Mouse (Mus musculus): ENCODE results near the gene Arfgap3. TPM values are rescaled to one million over a fixed set of nuclear protein-coding genes. Genes with fewer than 3 reads are reported as not detected.
"Not testable (repeated sequence)": the region's sequence is repeated elsewhere in the genome, so short reads cannot be mapped to it uniquely, and the experiment has no call there.

Arfgap3 gene
- total and polyA plus RNA-seq, 2 experiments from 2014 or later: 22.4 to 86.9 TPM

DNA sequence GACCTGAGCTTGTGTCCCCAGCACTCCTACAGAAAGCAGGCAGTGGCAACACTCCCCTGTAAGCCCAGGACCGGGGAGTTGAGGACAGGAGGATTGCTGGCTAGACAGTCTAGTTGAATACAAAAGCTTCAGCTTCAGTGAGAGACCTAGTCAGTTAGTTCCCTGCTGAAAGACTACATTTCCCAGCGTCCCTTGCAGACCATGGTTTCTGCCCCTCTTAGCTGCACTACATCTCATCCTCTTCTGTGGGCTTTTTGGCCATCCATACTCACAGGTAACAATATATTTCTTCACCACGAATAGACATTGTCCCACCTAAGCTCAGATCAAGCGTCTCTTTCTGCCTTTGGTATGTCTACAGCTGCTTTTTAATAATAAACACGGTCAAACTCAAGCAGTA is 67.7 kb downstream of the Arfgap3 start:
- H3K9ac ChIP-seq (replicated peaks; ENCODE audit: low read depth, low read length): no peak overlapping the region
- 75% methylated on average over 5 of the region's 5 CpGs for WGBS
- H3K9me3 ChIP-seq (replicated peaks; ENCODE audit: control insufficient read depth, low read length): peaks cover 6% of the 10 kb centered on the region; the same call in 1 of the 2 replicates
- H3K4me3 ChIP-seq (ENCODE audit: low read depth, low read length): no peak overlapping the region
- no peaks in the 10 kb centered on the region for H3K36me3 ChIP-seq (replicated peaks; ENCODE audit: control insufficient read depth, insufficient read depth, low read length)
- H3K4me2 ChIP-seq (ENCODE audit: low read depth, low read length): no peak overlapping the region
- no peaks in the 10 kb centered on the region for H3K4me1 ChIP-seq (ENCODE audit: control insufficient read depth, insufficient read depth)
- TF ChIP-seq EP300 (IDR thresholded peaks at IDR 0.05; ENCODE audit: low read depth): no peak
- no peak for TF ChIP-seq CTCF (IDR thresholded peaks at IDR 0.05; ENCODE audit: low read depth)
- no peak for DNase-seq (ENCODE audit: low spot score)
- no peak for ATAC-seq (ENCODE audit: insufficient read depth, low read depth)
- H3K27me3 ChIP-seq (ENCODE audit: control insufficient read depth, insufficient read depth, low read length): no peaks in the 10 kb centered on the region
- H3K27ac ChIP-seq (ENCODE audit: low read depth): no peak overlapping the region

DNA sequence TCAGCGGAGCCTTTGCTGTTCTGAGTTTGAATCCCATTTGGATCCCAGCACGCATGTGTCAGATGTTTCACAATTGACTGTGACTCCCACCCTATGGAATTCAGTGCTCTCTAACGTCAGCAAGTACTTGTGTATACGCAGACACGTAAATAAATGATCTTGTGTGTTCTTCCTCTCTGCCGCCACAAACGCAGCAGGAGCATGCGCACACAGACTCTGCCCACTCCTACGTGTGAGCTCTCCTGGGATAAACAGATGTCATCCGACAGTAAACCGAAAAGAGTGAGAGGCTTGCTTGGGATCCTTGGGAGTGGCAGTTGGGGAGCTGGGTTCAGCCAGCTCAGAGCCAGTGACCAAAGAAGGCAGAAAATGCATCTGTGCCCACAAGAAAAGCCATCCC is 68.7 kb downstream of the Arfgap3 start:
- Histone ChIP-seq H3K4me1 (ENCODE audit: control insufficient read depth, insufficient read depth) (no peaks in the 10 kb centered on the region), H3K27me3 (ENCODE audit: control insufficient read depth, insufficient read depth, low read length) (no peaks in the 10 kb centered on the region), H3K36me3 (replicated peaks; ENCODE audit: control insufficient read depth, insufficient read depth, low read length) (no peaks in the 10 kb centered on the region), H3K27ac (ENCODE audit: low read depth) (no peak overlapping the region), H3K4me2 (ENCODE audit: low read depth, low read length) (no peak overlapping the region), H3K9me3 (replicated peaks; ENCODE audit: control insufficient read depth, low read length) (no peaks in the 10 kb centered on the region), H3K9ac (replicated peaks; ENCODE audit: low read depth, low read length) (no peak overlapping the region), H3K4me3 (ENCODE audit: low read depth, low read length) (no peak overlapping the region)
- TF ChIP-seq EP300 (IDR thresholded peaks at IDR 0.05; ENCODE audit: low read depth) (no peak), CTCF (IDR thresholded peaks at IDR 0.05; ENCODE audit: low read depth) (no peak)
- WGBS: 63% methylated on average over 11 of the region's 11 CpGs
- DNase-seq (ENCODE audit: low spot score) (no peak), ATAC-seq (ENCODE audit: insufficient read depth, low read depth) (no peak)

DNA sequence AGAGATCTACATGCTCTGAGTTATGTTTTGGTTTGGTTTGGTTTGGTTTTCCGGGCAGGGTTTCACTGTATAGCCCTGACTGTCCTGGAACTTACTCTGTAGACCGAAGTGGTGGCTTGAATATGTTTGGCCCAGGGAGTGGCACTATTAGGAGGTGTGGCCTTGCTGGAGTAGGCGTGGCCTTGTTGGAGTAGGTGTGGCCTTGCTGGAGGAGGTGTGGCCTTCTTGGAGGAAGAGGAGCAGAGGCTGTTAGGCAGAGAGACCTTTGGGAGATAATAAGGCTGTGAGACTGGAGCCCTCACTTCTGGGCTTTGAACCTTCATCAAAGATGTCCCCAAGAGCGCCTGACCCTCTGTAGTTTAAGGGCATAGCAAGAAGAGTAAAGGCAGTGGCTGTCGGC is 71.5 kb downstream of the Arfgap3 start:
- DNase-seq (ENCODE audit: low spot score) (no peak), ATAC-seq (ENCODE audit: insufficient read depth, low read depth) (no peak)
- TF ChIP-seq CTCF (IDR thresholded peaks at IDR 0.05; ENCODE audit: low read depth): no peak
- no peak for TF ChIP-seq EP300 (IDR thresholded peaks at IDR 0.05; ENCODE audit: low read depth)
- Histone ChIP-seq H3K4me2 (ENCODE audit: low read depth, low read length) (no peak overlapping the region), H3K9ac (replicated peaks; ENCODE audit: low read depth, low read length) (no peak overlapping the region), H3K36me3 (replicated peaks; ENCODE audit: control insufficient read depth, insufficient read depth, low read length) (no peaks in the 10 kb centered on the region), H3K27me3 (ENCODE audit: control insufficient read depth, insufficient read depth, low read length) (no peaks in the 10 kb centered on the region), H3K9me3 (replicated peaks; ENCODE audit: control insufficient read depth, low read length) (no peaks in the 10 kb centered on the region), H3K27ac (ENCODE audit: low read depth) (no peak overlapping the region), H3K4me1 (ENCODE audit: control insufficient read depth, insufficient read depth) (no peaks in the 10 kb centered on the region), H3K4me3 (ENCODE audit: low read depth, low read length) (no peak overlapping the region)
- whole genome bisulfite sequencing: 76% methylated on average over 5 of the region's 5 CpGs

DNA sequence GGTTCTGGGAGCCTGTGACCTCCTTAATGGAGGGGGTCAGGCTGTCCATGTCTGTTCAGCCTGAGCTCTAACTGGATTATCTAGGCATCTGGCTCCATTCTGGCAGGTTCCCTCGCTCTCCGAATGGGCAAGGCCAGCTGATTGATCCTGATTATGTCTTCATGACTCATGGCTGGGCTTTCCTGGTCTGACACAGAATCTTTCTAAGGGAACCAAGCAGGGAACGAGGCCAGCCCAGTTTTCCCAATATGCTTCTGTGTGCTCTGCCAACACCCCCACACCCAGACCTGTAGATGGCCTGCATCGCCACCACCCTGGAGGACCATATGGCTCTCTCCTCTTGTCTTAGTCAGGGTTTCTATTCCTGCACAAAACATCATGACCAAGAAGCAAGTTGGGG is 72.6 kb downstream of the Arfgap3 start:
- 88% methylated on average over 4 of the region's 4 CpGs for WGBS
- H3K36me3 ChIP-seq (replicated peaks; ENCODE audit: control insufficient read depth, insufficient read depth, low read length): no peaks in the 10 kb centered on the region
- DNase-seq (ENCODE audit: low spot score): no peak
- no peak overlapping the region for H3K9ac ChIP-seq (replicated peaks; ENCODE audit: low read depth, low read length)
- TF ChIP-seq CTCF (IDR thresholded peaks at IDR 0.05; ENCODE audit: low read depth): no peak
- TF ChIP-seq EP300 (IDR thresholded peaks at IDR 0.05; ENCODE audit: low read depth): no peak
- H3K4me3 ChIP-seq (ENCODE audit: low read depth, low read length): no peak overlapping the region
- ATAC-seq (ENCODE audit: insufficient read depth, low read depth): no peak
- no peaks in the 10 kb centered on the region for H3K27me3 ChIP-seq (ENCODE audit: control insufficient read depth, insufficient read depth, low read length)
- no peaks in the 10 kb centered on the region for H3K4me1 ChIP-seq (ENCODE audit: control insufficient read depth, insufficient read depth)
- H3K4me2 ChIP-seq (ENCODE audit: low read depth, low read length): no peak overlapping the region
- H3K9me3 ChIP-seq (replicated peaks; ENCODE audit: control insufficient read depth, low read length): no peaks in the 10 kb centered on the region
- no peak overlapping the region for H3K27ac ChIP-seq (ENCODE audit: low read depth)

DNA sequence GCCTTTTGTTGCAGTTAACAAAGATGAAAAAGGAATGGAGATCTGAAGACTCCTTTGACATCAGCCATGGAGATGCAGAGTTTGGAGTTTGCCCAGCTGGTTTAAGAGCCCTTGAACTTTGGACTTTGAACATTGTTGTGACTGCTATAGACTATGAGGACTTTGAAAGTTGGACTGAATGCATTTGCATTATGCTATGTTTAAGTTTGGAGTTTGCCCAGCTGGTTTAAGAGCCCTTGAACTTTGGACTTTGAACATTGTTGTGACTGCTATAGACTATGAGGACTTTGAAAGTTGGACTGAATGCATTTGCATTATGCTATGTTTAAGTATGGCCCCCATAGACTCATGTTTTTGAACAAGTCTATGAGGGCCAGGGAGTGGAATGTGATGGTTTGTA is 75.8 kb downstream of the Arfgap3 start:
- H3K9me3 ChIP-seq (replicated peaks; ENCODE audit: control insufficient read depth, low read length); ATAC-seq (ENCODE audit: insufficient read depth, low read depth); DNase-seq (ENCODE audit: low spot score); H3K4me1 ChIP-seq (ENCODE audit: control insufficient read depth, insufficient read depth); H3K4me2 ChIP-seq (ENCODE audit: low read depth, low read length); H3K36me3 ChIP-seq (replicated peaks; ENCODE audit: control insufficient read depth, insufficient read depth, low read length); H3K9ac ChIP-seq (replicated peaks; ENCODE audit: low read depth, low read length); H3K4me3 ChIP-seq (ENCODE audit: low read depth, low read length); H3K27me3 ChIP-seq (ENCODE audit: control insufficient read depth, insufficient read depth, low read length); H3K27ac ChIP-seq (ENCODE audit: low read depth): not testable (repeated sequence)

DNA sequence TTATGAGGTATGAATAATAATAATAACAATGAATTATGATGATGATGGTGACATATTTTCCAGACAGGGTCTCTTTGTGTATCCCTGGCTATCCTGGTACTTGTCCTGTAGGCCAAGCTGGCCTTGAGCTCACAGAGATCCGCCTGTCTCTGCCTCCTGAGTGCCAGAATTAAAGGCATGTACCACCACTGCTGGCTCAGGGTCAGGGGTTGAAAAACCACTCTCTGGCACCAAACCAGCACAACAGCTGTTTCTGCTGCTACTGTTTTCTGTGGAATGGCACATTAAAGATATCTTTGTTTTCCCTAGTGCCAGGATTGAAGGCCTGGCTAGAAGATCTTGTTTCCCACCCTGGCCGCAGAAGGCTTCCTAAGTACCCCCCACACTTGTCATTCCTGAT is 77.0 kb downstream of the Arfgap3 start:
- ATAC-seq (ENCODE audit: insufficient read depth, low read depth) (no peak), DNase-seq (ENCODE audit: low spot score) (no peak)
- no peak overlapping the region for H3K4me3 ChIP-seq (ENCODE audit: low read depth, low read length)
- no peaks in the 10 kb centered on the region for H3K27me3 ChIP-seq (ENCODE audit: control insufficient read depth, insufficient read depth, low read length)
- TF ChIP-seq EP300 (IDR thresholded peaks at IDR 0.05; ENCODE audit: low read depth): no peak
- no peak for TF ChIP-seq CTCF (IDR thresholded peaks at IDR 0.05; ENCODE audit: low read depth)
- H3K4me2 ChIP-seq (ENCODE audit: low read depth, low read length): no peak overlapping the region
- WGBS: 96% methylated on average over 2 of the region's 2 CpGs
- H3K4me1 ChIP-seq (ENCODE audit: control insufficient read depth, insufficient read depth): no peaks in the 10 kb centered on the region
- no peak overlapping the region for H3K9ac ChIP-seq (replicated peaks; ENCODE audit: low read depth, low read length)
- H3K9me3 ChIP-seq (replicated peaks; ENCODE audit: control insufficient read depth, low read length): no peaks in the 10 kb centered on the region
- no peak overlapping the region for H3K27ac ChIP-seq (ENCODE audit: low read depth)
- no peaks in the 10 kb centered on the region for H3K36me3 ChIP-seq (replicated peaks; ENCODE audit: control insufficient read depth, insufficient read depth, low read length)

DNA sequence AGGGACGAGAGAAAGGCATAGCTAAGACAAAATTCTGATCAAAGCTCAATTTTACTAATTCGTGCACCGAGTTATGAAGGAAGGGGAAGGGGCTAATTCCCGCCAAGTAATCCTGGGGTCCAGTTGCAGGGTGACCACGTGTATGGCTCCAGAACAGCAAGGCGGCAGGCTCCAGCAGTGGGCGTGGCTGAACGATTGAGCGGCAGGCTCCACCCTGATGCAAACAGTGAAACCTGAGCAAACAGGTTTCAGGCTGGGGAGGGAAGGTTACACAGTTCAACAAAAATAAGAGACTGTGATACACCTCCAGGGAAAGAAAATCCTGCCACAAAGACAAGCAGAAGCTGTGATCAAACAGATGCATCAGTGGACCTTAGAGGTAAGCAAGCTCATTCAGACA is 78.8 kb downstream of the Arfgap3 start:
- not testable (repeated sequence) for H3K4me1 ChIP-seq (ENCODE audit: control insufficient read depth, insufficient read depth); H3K36me3 ChIP-seq (replicated peaks; ENCODE audit: control insufficient read depth, insufficient read depth, low read length); ATAC-seq (ENCODE audit: insufficient read depth, low read depth); H3K9me3 ChIP-seq (replicated peaks; ENCODE audit: control insufficient read depth, low read length); H3K27me3 ChIP-seq (ENCODE audit: control insufficient read depth, insufficient read depth, low read length); H3K9ac ChIP-seq (replicated peaks; ENCODE audit: low read depth, low read length); H3K4me2 ChIP-seq (ENCODE audit: low read depth, low read length); H3K4me3 ChIP-seq (ENCODE audit: low read depth, low read length); H3K27ac ChIP-seq (ENCODE audit: low read depth); DNase-seq (ENCODE audit: low spot score)
- WGBS: 38% methylated on average over 9 of the region's 9 CpGs

DNA sequence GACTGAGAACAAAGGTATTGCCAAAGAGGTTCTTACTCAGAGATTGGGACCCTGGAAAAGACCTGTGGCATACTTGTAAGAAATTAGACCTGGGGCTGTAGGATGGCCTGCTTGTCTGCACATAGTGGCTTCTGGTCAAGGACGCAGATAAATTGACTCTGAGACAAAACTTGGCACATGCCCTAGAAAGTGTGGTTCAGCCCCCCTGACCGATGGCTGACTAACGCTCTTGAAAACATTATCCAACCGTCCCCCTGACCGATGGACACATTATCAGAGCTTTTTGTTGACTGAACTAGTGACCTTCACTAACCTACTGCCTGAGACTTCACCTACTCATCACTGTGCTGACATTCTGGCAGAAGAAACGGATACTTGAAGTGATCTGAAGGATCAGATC is 80.1 kb downstream of the Arfgap3 start:
- not testable (repeated sequence) for ATAC-seq (ENCODE audit: insufficient read depth, low read depth); H3K9me3 ChIP-seq (replicated peaks; ENCODE audit: control insufficient read depth, low read length); H3K4me1 ChIP-seq (ENCODE audit: control insufficient read depth, insufficient read depth); H3K27ac ChIP-seq (ENCODE audit: low read depth); H3K9ac ChIP-seq (replicated peaks; ENCODE audit: low read depth, low read length); H3K36me3 ChIP-seq (replicated peaks; ENCODE audit: control insufficient read depth, insufficient read depth, low read length); H3K4me2 ChIP-seq (ENCODE audit: low read depth, low read length); DNase-seq (ENCODE audit: low spot score); H3K4me3 ChIP-seq (ENCODE audit: low read depth, low read length); H3K27me3 ChIP-seq (ENCODE audit: control insufficient read depth, insufficient read depth, low read length)
- WGBS: 36% methylated on average over 6 of the region's 6 CpGs

Data from heart, postnatal 0 days (tissue).